Comparison of ENCODE assay signal across 10 mouse cellular contexts in the genomic region with DNA sequence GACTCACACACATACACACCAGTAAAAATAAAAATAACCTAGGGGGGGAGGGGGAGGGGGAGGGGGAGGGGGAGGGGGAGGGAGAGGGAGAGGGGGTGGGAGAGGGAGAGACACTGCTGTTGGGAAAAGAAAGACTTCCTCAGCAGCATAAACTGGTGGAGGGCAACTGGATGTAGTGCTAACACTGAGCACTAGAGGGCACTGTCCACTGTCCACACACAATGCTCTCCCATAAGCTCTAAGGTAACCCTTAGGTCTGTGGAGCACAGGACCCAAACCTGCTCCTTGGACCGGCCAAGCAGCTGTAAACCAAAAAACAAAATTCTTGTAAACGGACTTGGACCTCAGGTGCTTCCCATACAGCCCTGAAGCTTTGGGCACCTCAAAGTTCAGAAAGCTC. TPM values are rescaled to one million over a fixed set of nuclear protein-coding genes. Genes with fewer than 3 reads are reported as not detected.
A peak's percentile ranks its signal among the peaks of the same experiment; 100 is the strongest.
DNase-seq lines count a peak whose midpoint lies in the region; ATAC-seq and TF ChIP-seq lines count a peak whose summit lies in the region.
"Had no signal": no experiment of that assay in that cellular context is flagged by ENCODE, and none has a peak within 500 bp of the region (broad histone marks: within the 10 kb centered on the region; RNA-seq: fewer than 3 reads in every experiment).

No protein-coding gene starts in this region.

- H3K27me3 ChIP-seq in intestine, embryonic 14.5 days (replicated peaks; ENCODE audit: control insufficient read depth, insufficient read depth, low read length), result no peaks in the 10 kb centered on the region
- no peaks in the 10 kb centered on the region for H3K27me3 ChIP-seq in lung, embryonic 14.5 days (ENCODE audit: insufficient read depth, low read length)
- H3K27me3 ChIP-seq: embryonic facial prominence, embryonic 15.5 days; neural tube, embryonic 13.5 days had no signal

- WGBS in intestine, embryonic 14.5 days, result 15% methylated on average over 2 of the region's 2 CpGs
- 14% methylated on average over 2 of the region's 2 CpGs for WGBS in lung, embryonic 14.5 days

- no peak overlapping the region for H3K27ac ChIP-seq in intestine, embryonic 14.5 days (ENCODE audit: low read depth)
- H3K27ac ChIP-seq in lung, embryonic 14.5 days (ENCODE audit: low read depth), result no peak overlapping the region
- H3K27ac ChIP-seq: embryonic facial prominence, embryonic 15.5 days; neural tube, embryonic 13.5 days had no signal

- peak; percentile 88 for TF ChIP-seq CTCF in lung, embryonic 14.5 days (IDR thresholded peaks at IDR 0.05; ENCODE audit: low read depth)

- H3K4me2 ChIP-seq in intestine, embryonic 14.5 days (ENCODE audit: low read length), result no peak overlapping the region
- no peak overlapping the region for H3K4me2 ChIP-seq in lung, embryonic 14.5 days
- H3K4me2 ChIP-seq: embryonic facial prominence, embryonic 15.5 days; neural tube, embryonic 13.5 days had no signal

- intact Hi-C loops in gastrocnemius, postnatal 36 days (cut with DNase I), result loop anchor here (2.0 kb wide), 2 partner anchors 64 to 90 kb away; no protein-coding TSS in a partner anchor

- H3K4me3 ChIP-seq in intestine, embryonic 14.5 days (ENCODE audit: low read depth, low read length), result no peak overlapping the region
- H3K4me3 ChIP-seq in lung, embryonic 14.5 days (ENCODE audit: low read depth, low read length), result no peak overlapping the region
- H3K4me3 ChIP-seq: embryonic facial prominence, embryonic 15.5 days; neural tube, embryonic 13.5 days had no signal

- no peaks in the 10 kb centered on the region for H3K4me1 ChIP-seq in intestine, embryonic 14.5 days (replicated peaks; ENCODE audit: control insufficient read depth, insufficient read depth, low read length)
- no peaks in the 10 kb centered on the region for H3K4me1 ChIP-seq in lung, embryonic 14.5 days (ENCODE audit: insufficient read depth)
- H3K4me1 ChIP-seq: neural tube, embryonic 13.5 days had no signal

- H3K9ac ChIP-seq in intestine, embryonic 14.5 days (ENCODE audit: low read length), result no peak overlapping the region
- no peak overlapping the region for H3K9ac ChIP-seq in lung, embryonic 14.5 days
- H3K9ac ChIP-seq: embryonic facial prominence, embryonic 15.5 days; neural tube, embryonic 13.5 days had no signal

- 0 out of 2 replicates have a peak, but pooled peaks have one; percentile 47 for ATAC-seq in intestine, embryonic 14.5 days (replicated peaks; ENCODE audit: low FRiP score, low TSS enrichment, low read depth)
- ATAC-seq in lung, embryonic 14.5 days (ENCODE audit: insufficient read depth), result peak; percentile 63

- peak; percentile 67 for DNase-seq in gastrocnemius, postnatal 10 days
- DNase-seq in gastrocnemius, postnatal 36 days, result no peak
- DNase-seq in urinary bladder, postnatal 25 days (ENCODE audit: low spot score), result peak; percentile 62
- DNase-seq in urinary bladder, postnatal 10 days (ENCODE audit: low spot score), result no peak
- peak; percentile 79 to 85 for DNase-seq in cerebellum, postnatal 10 days
- peak; percentile 87 for DNase-seq in intestine, embryonic 14.5 days (ENCODE audit: low spot score)
- DNase-seq in lung, embryonic 14.5 days, result peak; percentile 84
- peak; percentile 62 to 88 for DNase-seq in spleen, postnatal 4 days (ENCODE audit: low spot score in 2 of 2)

- H3K36me3 ChIP-seq in intestine, embryonic 14.5 days (ENCODE audit: control insufficient read depth, insufficient read depth, low read length), result no peaks in the 10 kb centered on the region
- no peaks in the 10 kb centered on the region for H3K36me3 ChIP-seq in lung, embryonic 14.5 days (ENCODE audit: insufficient read depth)
- H3K36me3 ChIP-seq: embryonic facial prominence, embryonic 15.5 days; neural tube, embryonic 13.5 days had no signal

- H3K9me3 ChIP-seq in intestine, embryonic 14.5 days (ENCODE audit: control insufficient read depth, low read length), result no peaks in the 10 kb centered on the region
- no peaks in the 10 kb centered on the region for H3K9me3 ChIP-seq in lung, embryonic 14.5 days (ENCODE audit: low read depth, low read length)
- H3K9me3 ChIP-seq: embryonic facial prominence, embryonic 15.5 days; neural tube, embryonic 13.5 days had no signal

RNA-seq across cellular contexts. Expression of a gene that starts 1.0 kb away (rescaled TPM):
- not detected for total RNA-seq in gastrocnemius, postnatal 10 days (2021)
- total RNA-seq in gastrocnemius, postnatal 36 days (2021), result not detected
- polyA plus RNA-seq in intestine, embryonic 14.5 days (2014; fragmentation: Nextera tagmentation; extraction: Ambion mirVana), result not detected in 2 replicates
- polyA plus RNA-seq in lung, embryonic 14.5 days (2014; fragmentation: Nextera tagmentation; extraction: Ambion mirVana), result not detected in 2 replicates
- polyA plus RNA-seq: embryonic facial prominence, embryonic 15.5 days; neural tube, embryonic 13.5 days had no signal

RNA-seq across cellular contexts. Expression of a gene that starts 11.9 kb away (rescaled TPM):
- total RNA-seq in gastrocnemius, postnatal 10 days (2021), result 1 to 10 TPM in 1 of 2 experiments, under 1 TPM in 1; 0.80 to 2.8 TPM
- under 1 TPM; 0.30 to 0.43 TPM for total RNA-seq in gastrocnemius, postnatal 36 days (2021)
- 3.8 and 4.2 TPM in 2 replicates for polyA plus RNA-seq in intestine, embryonic 14.5 days (2014; fragmentation: Nextera tagmentation; extraction: Ambion mirVana)
- 2.5 and 3.4 TPM in 2 replicates for polyA plus RNA-seq in lung, embryonic 14.5 days (2014; fragmentation: Nextera tagmentation; extraction: Ambion mirVana)

RNA-seq across cellular contexts. Expression of a gene that starts 26.2 kb away (rescaled TPM):
- under 1 TPM; 0.09 to 0.21 TPM for total RNA-seq in gastrocnemius, postnatal 10 days (2021)
- total RNA-seq in gastrocnemius, postnatal 36 days (2021), result under 1 TPM; 0.08 to 0.12 TPM
- polyA plus RNA-seq in intestine, embryonic 14.5 days (2014; fragmentation: Nextera tagmentation; extraction: Ambion mirVana), result 0.16 and 0.26 TPM in 2 replicates
- 0.18 and 0.39 TPM in 2 replicates for polyA plus RNA-seq in lung, embryonic 14.5 days (2014; fragmentation: Nextera tagmentation; extraction: Ambion mirVana)

RNA-seq across cellular contexts. Expression of a gene that starts 29.9 kb away (rescaled TPM):
- total RNA-seq in gastrocnemius, postnatal 10 days (2021), result 10 to 100 TPM; 23.6 to 27.3 TPM
- 10 to 100 TPM; 12.6 to 14.4 TPM for total RNA-seq in gastrocnemius, postnatal 36 days (2021)
- 64.4 and 72.4 TPM in 2 replicates for polyA plus RNA-seq in intestine, embryonic 14.5 days (2014; fragmentation: Nextera tagmentation; extraction: Ambion mirVana)
- polyA plus RNA-seq in lung, embryonic 14.5 days (2014; fragmentation: Nextera tagmentation; extraction: Ambion mirVana), result 81.2 and 91.0 TPM in 2 replicates

RNA-seq across cellular contexts. Expression of a gene that starts 46.7 kb away (rescaled TPM):
- 100 to 1,000 TPM; 134 to 152 TPM for total RNA-seq in gastrocnemius, postnatal 10 days (2021)
- 100 to 1,000 TPM; 122 to 134 TPM for total RNA-seq in gastrocnemius, postnatal 36 days (2021)
- 248 and 256 TPM in 2 replicates for polyA plus RNA-seq in intestine, embryonic 14.5 days (2014; fragmentation: Nextera tagmentation; extraction: Ambion mirVana)
- polyA plus RNA-seq in lung, embryonic 14.5 days (2014; fragmentation: Nextera tagmentation; extraction: Ambion mirVana), result 275 and 288 TPM in 2 replicates

Comparison
In these comparisons a context has a peak if more than half of its experiments do, and no peak if none do; other contexts are left out.
1. DNase-seq: peak in gastrocnemius, postnatal 10 days (single experiment), urinary bladder, postnatal 25 days (single experiment), cerebellum, postnatal 10 days (2 of 2), intestine, embryonic 14.5 days (single experiment), lung, embryonic 14.5 days (single experiment) and spleen, postnatal 4 days (2 of 2); none in gastrocnemius, postnatal 36 days (0 of 2) and urinary bladder, postnatal 10 days (single experiment).